Comparison of ENCODE assay signal across 27 mouse cellular contexts in the genomic region with DNA sequence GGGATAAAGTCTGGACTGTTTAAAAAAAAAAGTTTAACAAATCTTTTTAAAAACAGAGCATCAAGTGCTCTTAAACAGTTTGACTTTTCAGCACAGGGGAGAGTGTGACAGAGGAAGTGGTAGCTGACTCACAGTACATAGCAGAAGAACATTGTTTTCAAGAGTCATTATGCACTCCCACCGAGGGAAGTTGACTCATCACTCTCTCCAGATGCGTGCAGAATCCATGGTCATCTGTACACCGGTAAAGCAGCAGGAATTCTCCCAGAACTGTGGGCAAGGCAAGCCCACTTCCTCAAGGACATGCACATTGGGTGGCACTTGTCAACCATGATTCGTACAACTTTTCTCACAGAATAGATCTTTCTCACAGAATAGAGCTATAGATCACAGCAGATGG. TPM values are rescaled to one million over a fixed set of nuclear protein-coding genes. Genes with fewer than 3 reads are reported as not detected.
DNase-seq lines count a peak whose midpoint lies in the region; ATAC-seq and TF ChIP-seq lines count a peak whose summit lies in the region.
"Had no signal": no experiment of that assay in that cellular context is flagged by ENCODE, and none has a peak within 500 bp of the region (broad histone marks: within the 10 kb centered on the region; RNA-seq: fewer than 3 reads in every experiment).

No protein-coding gene starts in this region.

- 38% methylated on average over 4 of the region's 4 CpGs for WGBS in olfactory bulb, adult 2 months

- POLR2A ChIA-PET in Patski (lab: Charles Lee), result no interaction called here

- H3ac ChIP-seq in C2C12 (ENCODE audit: control insufficient read depth, insufficient read length, low read depth), result no peak overlapping the region

- DNase-seq in Patski (ENCODE audit: low read depth, low spot score), result peak; percentile 15
- no peak for DNase-seq in spleen, postnatal 14 days (ENCODE audit: low spot score in 2 of 2)
- no peak for DNase-seq in left cerebral cortex, adult 8-10 months (ENCODE audit: low spot score in 2 of 2)
- DNase-seq: adrenal gland, adult 8-10 months; cerebellum, adult 11-12 months; cerebellum, adult 9-10 months; cerebellum, postnatal 36 days; forebrain, postnatal 0 days; gastrocnemius, adult 2 months; gastrocnemius, postnatal 25 days had no signal

- no peak for TF ChIP-seq CTCF in C2C12 (IDR thresholded peaks at IDR 0.05; ENCODE audit: control insufficient read depth, insufficient read depth, insufficient read length)
- TF ChIP-seq CTCF in Patski (IDR thresholded peaks at IDR 0.05), result no peak
- no peak for TF ChIP-seq CTCF in olfactory bulb, adult 2 months (IDR thresholded peaks at IDR 0.05; ENCODE audit: insufficient read depth, low read depth, low read length)

- in situ Hi-C loops in Patski (cut with MboI; ENCODE audit: low pct_unique_long_range_greater_than_20kb), result no loop called here

- H3K27me3 ChIP-seq in megakaryocyte, embryonic 14.5 days (replicated peaks), result peaks cover 3% of the 10 kb centered on the region
- no peaks in the 10 kb centered on the region for H3K27me3 ChIP-seq in C2C12 (ENCODE audit: control insufficient read depth, insufficient read depth, insufficient read length)
- H3K27me3 ChIP-seq in Patski, result peaks cover 36% of the 10 kb centered on the region

- H3K27ac ChIP-seq in olfactory bulb, adult 2 months (ENCODE audit: insufficient read depth, low read depth, low read length), result peak overlapping the region; percentile 73; the same call in 1 of the 2 replicates
- H3K27ac ChIP-seq: embryonic facial prominence, embryonic 13.5 days; forebrain, embryonic 12.5 days; gastrocnemius, adult 2 months; hindbrain, embryonic 10.5 days; hindbrain, embryonic 14.5 days had no signal

- H3K36me3 ChIP-seq in megakaryocyte, embryonic 14.5 days (replicated peaks; ENCODE audit: low read length), result no peaks in the 10 kb centered on the region
- H3K36me3 ChIP-seq in C2C12 (ENCODE audit: control insufficient read depth, insufficient read depth), result no peaks in the 10 kb centered on the region
- H3K36me3 ChIP-seq: embryonic facial prominence, embryonic 13.5 days; forebrain, embryonic 12.5 days; G1E; heart, embryonic 12.5 days; hindbrain, embryonic 10.5 days had no signal

- H3K79me3 ChIP-seq in C2C12 (ENCODE audit: low read depth), result no peaks in the 10 kb centered on the region

- no peaks in the 10 kb centered on the region for H3K9me3 ChIP-seq in megakaryocyte, embryonic 14.5 days
- H3K9me3 ChIP-seq: embryonic facial prominence, embryonic 13.5 days; forebrain, embryonic 12.5 days; G1E; heart, embryonic 12.5 days; hindbrain, embryonic 10.5 days had no signal

- no peak for ATAC-seq in megakaryocyte, adult 5-6 weeks (ENCODE audit: poor library complexity, severe bottlenecking)
- peak; percentile 74 for ATAC-seq in Patski
- no peak for ATAC-seq in erythroid progenitor cell, adult 5-6 weeks (replicated peaks; ENCODE audit: low FRiP score, poor library complexity, severe bottlenecking)
- ATAC-seq: forebrain, postnatal 0 days; intestine, embryonic 16.5 days had no signal

- TF ChIP-seq POLR2A in olfactory bulb, adult 2 months (IDR thresholded peaks at IDR 0.05; ENCODE audit: insufficient read depth, low read depth, low read length), result no peak

- 0 out of 2 replicates have a peak, but pooled peaks cover 4% of the 10 kb centered on the region for H3K4me1 ChIP-seq in megakaryocyte, embryonic 14.5 days
- no peaks in the 10 kb centered on the region for H3K4me1 ChIP-seq in olfactory bulb, adult 2 months (ENCODE audit: control insufficient read depth, insufficient read depth, low read length)
- H3K4me1 ChIP-seq: embryonic facial prominence, embryonic 13.5 days; forebrain, embryonic 12.5 days; heart, embryonic 12.5 days; hindbrain, embryonic 10.5 days had no signal

- peak overlapping the region; percentile 42 for H3K4me3 ChIP-seq in megakaryocyte, embryonic 14.5 days (replicated peaks)
- no peak overlapping the region for H3K4me3 ChIP-seq in C2C12 (ENCODE audit: insufficient read depth, poor library complexity, severe bottlenecking)
- H3K4me3 ChIP-seq in olfactory bulb, adult 2 months (ENCODE audit: insufficient read depth, low read depth, low read length), result no peak overlapping the region
- H3K4me3 ChIP-seq: embryonic facial prominence, embryonic 13.5 days; forebrain, embryonic 12.5 days; gastrocnemius, adult 2 months; heart, embryonic 12.5 days; hindbrain, embryonic 10.5 days had no signal

- H3K79me2 ChIP-seq in C2C12 (ENCODE audit: control insufficient read depth, insufficient read depth), result no peaks in the 10 kb centered on the region

- CTCF ChIA-PET in Patski (lab: Charles Lee), result no interaction called here

TF ChIP-seq in C2C12, 6 proteins besides CTCF, POLR2A, EP300 and RAD21:
- TF ChIP-seq MYOD1 (IDR thresholded peaks at IDR 0.05; ENCODE audit: control insufficient read depth, insufficient read length, low read depth), result peak; percentile 18
- no peak for TF ChIP-seq FOSL1 (IDR thresholded peaks at IDR 0.05; ENCODE audit: insufficient read depth, low read length, poor library complexity, severe bottlenecking)

RNA-seq across cellular contexts. Expression of gene Cdx4, which starts 22.3 kb away (rescaled TPM):
- not detected in 2 replicates for polyA plus RNA-seq in megakaryocyte, embryonic 14.5 days (2012; ENCODE audit: insufficient read depth, low replicate concordance)
- total RNA-seq in megakaryocyte, adult 5-6 weeks (2015), result not detected in 2 replicates
- not detected in 2 replicates for total RNA-seq in megakaryocyte, adult 5-6 weeks (2017)
- not detected for polyA plus RNA-seq in C2C12 (2012; fragmentation: generic; extraction: Trizol)
- not detected for polyA plus RNA-seq in Patski (2021)
- not detected in 2 replicates for polyA plus RNA-seq in olfactory bulb, adult 2 months (2012; ENCODE audit: insufficient read depth, insufficient read length, low replicate concordance, missing spikeins)
- total RNA-seq in left cerebral cortex, adult 8-10 months (2022), result not detected
- total RNA-seq in erythroid progenitor cell, adult 5-6 weeks (2015; ENCODE audit: low replicate concordance), result not detected in 2 replicates
- total RNA-seq in erythroid progenitor cell, adult 5-6 weeks (2017; ENCODE audit: low replicate concordance), result not detected in 2 replicates
- total RNA-seq: adrenal gland, adult 8-10 months; adrenal gland, postnatal 4 days; forebrain, postnatal 0 days; G1E; gastrocnemius, adult 2 months; gastrocnemius, postnatal 25 days; granulocyte monocyte progenitor cell, adult 5-6 weeks; heart, adult 8-10 months; heart, postnatal 25 days had no signal
- polyA plus RNA-seq: embryonic facial prominence, embryonic 13.5 days; forebrain, embryonic 12.5 days; forebrain, postnatal 0 days; G1E; heart, embryonic 12.5 days; heart, embryonic 16.5 days; hindbrain, embryonic 10.5 days; hindbrain, embryonic 14.5 days; intestine, embryonic 16.5 days had no signal

RNA-seq across cellular contexts. Expression of gene Chic1, which starts 57.3 kb away (rescaled TPM):
- not detected in 2 replicates for polyA plus RNA-seq in megakaryocyte, embryonic 14.5 days (2012; ENCODE audit: insufficient read depth, low replicate concordance)
- not detected in 2 replicates for total RNA-seq in megakaryocyte, adult 5-6 weeks (2015)
- total RNA-seq in megakaryocyte, adult 5-6 weeks (2017), result 0.24 TPM in 1 of 2 replicates, not detected in the other
- polyA plus RNA-seq in C2C12 (2012; fragmentation: generic; extraction: Trizol) (0.40 TPM), Patski (2021) (2.8 TPM)
- not detected in 2 replicates for polyA plus RNA-seq in olfactory bulb, adult 2 months (2012; ENCODE audit: insufficient read depth, insufficient read length, low replicate concordance, missing spikeins)
- 10 to 100 TPM; 18.7 to 23.7 (median 22.7) TPM for total RNA-seq in left cerebral cortex, adult 8-10 months (2022)
- total RNA-seq in erythroid progenitor cell, adult 5-6 weeks (2015; ENCODE audit: low replicate concordance), result not detected in 2 replicates
- not detected in 2 replicates for total RNA-seq in erythroid progenitor cell, adult 5-6 weeks (2017; ENCODE audit: low replicate concordance)
- total RNA-seq: granulocyte monocyte progenitor cell, adult 5-6 weeks had no signal
- polyA plus RNA-seq: G1E had no signal
